Mouse (Mus musculus) thymus, postnatal 0 days (tissue): ENCODE results near the gene Gli3. TPM values are rescaled to one million over a fixed set of nuclear protein-coding genes. Genes with fewer than 3 reads are reported as not detected.

Experiments used
- DNase-seq: peaks from one replicate; pipeline ENCODE4 v3.0.0-alpha.2; 2015; ENCODE audit warnings: low spot score
- polyA plus RNA-seq: library from polyadenylated mRNA; unstranded; fragments of >200 nt; fragmentation: Nextera tagmentation; extraction: Ambion mirVana; gene quantifications from 2 replicates; pipeline ENCODE4 v1.2.1, GENCODE M21; 2015

Gli3 gene
- 2.1 and 2.5 TPM in 2 replicates for polyA plus RNA-seq

- DNase-seq, result no peak
These were observed at the start of gene Gli3 for GRCm38 (mm10) chr13:15462830-15463491. Gli3 (plus strand) TSS chr13:15463235.

- DNase-seq, result no peak
These were observed 41.8 kb upstream of the Gli3 start for GRCm38 (mm10) chr13:15421182-15421750.

GRCm38 (mm10) chr13:15442002-15442401 lies 21.0 kb upstream of the Gli3 start:
- no peak for DNase-seq

GRCm38 (mm10) chr13:15444312-15444711 lies 18.7 kb upstream of the Gli3 start:
- DNase-seq, result no peak

GRCm38 (mm10) chr13:15445591-15445990 lies 17.4 kb upstream of the Gli3 start:
- no peak for DNase-seq

- DNase-seq, result no peak
These were observed 17.0 kb upstream of the Gli3 start for GRCm38 (mm10) chr13:15446004-15446403.

GRCm38 (mm10) chr13:15446782-15447564 lies 16.1 kb upstream of the Gli3 start:
- no peak for DNase-seq

GRCm38 (mm10) chr13:15450941-15451340 lies 12.1 kb upstream of the Gli3 start:
- no peak for DNase-seq

GRCm38 (mm10) chr13:15457841-15458240 lies 5.2 kb upstream of the Gli3 start:
- no peak for DNase-seq

GRCm38 (mm10) chr13:15461926-15462325 lies 1.1 kb upstream of the Gli3 start:
- DNase-seq, result no peak

GRCm38 (mm10) chr13:15463492-15464080 lies 551 bp downstream of the Gli3 start:
- DNase-seq, result no peak

- DNase-seq, result no peak
These were observed 1.1 kb downstream of the Gli3 start for GRCm38 (mm10) chr13:15464081-15464526.

GRCm38 (mm10) chr13:15464741-15465250 lies 1.8 kb downstream of the Gli3 start:
- DNase-seq, result no peak

- no peak for DNase-seq
These were observed 3.5 kb downstream of the Gli3 start for GRCm38 (mm10) chr13:15466496-15466895.

GRCm38 (mm10) chr13:15467409-15467808 lies 4.4 kb downstream of the Gli3 start:
- no peak for DNase-seq

- no peak for DNase-seq
These were observed 5.4 kb downstream of the Gli3 start for GRCm38 (mm10) chr13:15468421-15468820.

GRCm38 (mm10) chr13:15470056-15470455 lies 7.0 kb downstream of the Gli3 start:
- DNase-seq, result no peak

- DNase-seq, result no peak
These were observed 9.7 kb downstream of the Gli3 start for GRCm38 (mm10) chr13:15472712-15473111.

GRCm38 (mm10) chr13:15474393-15474792 lies 11.4 kb downstream of the Gli3 start:
- no peak for DNase-seq

GRCm38 (mm10) chr13:15486033-15486891 lies 23.2 kb downstream of the Gli3 start:
- DNase-seq, result no peak

GRCm38 (mm10) chr13:15487334-15487733 lies 24.3 kb downstream of the Gli3 start:
- DNase-seq, result no peak
